Mouse (Mus musculus): ENCODE results near the gene Xpot. TPM values are rescaled to one million over a fixed set of nuclear protein-coding genes. Genes with fewer than 3 reads are reported as not detected.
A peak's percentile ranks its signal among the peaks of the same experiment; 100 is the strongest.

Xpot gene
- polyA plus RNA-seq, 1 experiment from 2014 or later, result 59.3 TPM

DNA sequence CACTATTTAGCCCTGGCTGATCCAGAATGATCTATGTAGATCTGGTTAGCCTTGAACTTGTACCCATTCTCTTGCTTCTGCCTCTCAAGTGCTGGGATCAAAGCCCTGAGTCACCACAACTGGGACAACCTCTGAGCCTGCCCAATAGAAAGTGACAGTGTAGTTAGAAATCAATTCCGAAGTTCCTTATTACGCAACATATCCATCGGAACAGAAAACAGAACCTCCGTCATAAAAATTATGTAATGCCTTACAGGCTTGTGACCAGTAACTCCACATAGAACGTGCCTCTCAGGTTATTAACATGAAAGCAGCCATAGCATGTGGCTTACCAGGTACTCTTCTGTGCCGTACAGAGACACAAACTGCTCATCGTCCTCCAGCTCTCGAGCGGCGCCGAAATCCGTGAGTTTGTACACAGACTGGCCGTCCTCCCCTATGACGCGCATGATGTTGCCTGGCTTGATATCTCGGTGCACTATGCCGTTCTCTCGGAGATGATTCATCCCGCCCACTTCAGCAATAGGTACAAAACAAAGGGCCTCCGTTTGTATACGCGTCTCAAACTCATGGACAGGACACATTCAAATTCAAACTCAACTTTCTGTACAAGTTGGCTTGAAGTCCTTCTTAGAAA, 54.5 kb downstream of the Xpot start:
- H3K36me3 ChIP-seq, result peaks cover 73% of the 10 kb centered on the region

DNA sequence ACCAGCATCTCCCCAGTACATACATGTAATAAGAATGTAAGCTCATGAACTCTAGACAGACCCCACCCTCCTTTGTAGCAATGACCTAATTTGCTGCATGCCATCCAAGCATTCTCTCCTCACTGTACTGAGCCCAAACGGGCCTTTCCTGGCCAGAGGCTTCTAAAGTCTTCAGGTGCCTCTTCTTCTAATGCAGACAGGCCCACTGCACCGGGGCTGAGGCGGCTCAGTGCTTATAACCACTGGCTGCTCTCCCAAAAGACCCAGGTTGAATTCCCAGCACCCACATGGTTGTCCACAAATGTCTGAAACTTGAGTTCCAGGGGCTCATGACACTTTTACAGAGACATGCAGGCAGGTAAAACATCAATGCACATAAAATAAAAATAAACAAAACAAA, 55.1 kb downstream of the Xpot start:
- Histone ChIP-seq H3K9me3 (no peaks in the 10 kb centered on the region), H3K36me3 (peaks cover 69% of the 10 kb centered on the region), H3K9ac (replicated peaks) (no peak overlapping the region), H3K4me3 (replicated peaks) (no peak overlapping the region), H3K27ac (no peak overlapping the region), H3K4me1 (replicated peaks) (no peaks in the 10 kb centered on the region), H3K27me3 (no peaks in the 10 kb centered on the region), H3K4me2 (no peak overlapping the region)
- 95% methylated on average over 3 of the region's 3 CpGs for WGBS
- no peak for ATAC-seq (ENCODE audit: insufficient number of reproducible peaks, insufficient read depth, low FRiP score, low TSS enrichment, low read depth)

More for the DNA sequence above, 54.5 kb downstream of the Xpot start:
- H3K9me3 ChIP-seq, result no peaks in the 10 kb centered on the region
- no peaks in the 10 kb centered on the region for H3K4me1 ChIP-seq (replicated peaks)
- no peak overlapping the region for H3K4me2 ChIP-seq
- no peak overlapping the region for H3K4me3 ChIP-seq (replicated peaks)
- H3K27ac ChIP-seq, result no peak overlapping the region
- no peaks in the 10 kb centered on the region for H3K27me3 ChIP-seq
- 97% methylated on average over 22 of the region's 22 CpGs for WGBS
- ATAC-seq (ENCODE audit: insufficient number of reproducible peaks, insufficient read depth, low FRiP score, low TSS enrichment, low read depth), result no peak
- no peak overlapping the region for H3K9ac ChIP-seq (replicated peaks)

DNA sequence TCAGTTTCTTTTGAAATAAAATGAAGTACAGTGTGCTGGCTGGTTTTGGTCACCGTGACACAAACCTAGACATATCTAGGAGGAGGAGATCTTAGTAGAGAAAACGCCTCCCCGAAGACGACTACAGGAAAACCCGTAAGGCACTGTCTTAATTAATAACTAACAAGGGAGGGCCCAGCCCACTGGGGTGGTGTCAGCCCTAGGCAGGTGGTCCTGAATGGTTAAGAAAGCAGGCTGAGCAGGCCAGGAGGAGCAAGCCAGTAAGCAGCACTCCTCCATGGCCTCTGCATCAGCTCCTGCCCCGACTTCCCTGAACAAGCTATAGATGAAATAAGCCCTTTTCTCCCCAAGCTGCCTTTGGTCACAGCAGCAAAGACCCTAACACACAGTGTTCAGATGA, 56.3 kb downstream of the Xpot start:
- Histone ChIP-seq H3K9me3 (no peaks in the 10 kb centered on the region), H3K9ac (replicated peaks) (no peak overlapping the region), H3K4me1 (replicated peaks) (no peaks in the 10 kb centered on the region), H3K36me3 (peaks cover 68% of the 10 kb centered on the region), H3K4me3 (replicated peaks) (no peak overlapping the region), H3K27ac (peak overlapping the region; percentile 41; the same call in 1 of the 2 replicates), H3K27me3 (no peaks in the 10 kb centered on the region), H3K4me2 (no peak overlapping the region)
- 79% methylated on average over 6 of the region's 6 CpGs for WGBS
- no peak for ATAC-seq (ENCODE audit: insufficient number of reproducible peaks, insufficient read depth, low FRiP score, low TSS enrichment, low read depth)

DNA sequence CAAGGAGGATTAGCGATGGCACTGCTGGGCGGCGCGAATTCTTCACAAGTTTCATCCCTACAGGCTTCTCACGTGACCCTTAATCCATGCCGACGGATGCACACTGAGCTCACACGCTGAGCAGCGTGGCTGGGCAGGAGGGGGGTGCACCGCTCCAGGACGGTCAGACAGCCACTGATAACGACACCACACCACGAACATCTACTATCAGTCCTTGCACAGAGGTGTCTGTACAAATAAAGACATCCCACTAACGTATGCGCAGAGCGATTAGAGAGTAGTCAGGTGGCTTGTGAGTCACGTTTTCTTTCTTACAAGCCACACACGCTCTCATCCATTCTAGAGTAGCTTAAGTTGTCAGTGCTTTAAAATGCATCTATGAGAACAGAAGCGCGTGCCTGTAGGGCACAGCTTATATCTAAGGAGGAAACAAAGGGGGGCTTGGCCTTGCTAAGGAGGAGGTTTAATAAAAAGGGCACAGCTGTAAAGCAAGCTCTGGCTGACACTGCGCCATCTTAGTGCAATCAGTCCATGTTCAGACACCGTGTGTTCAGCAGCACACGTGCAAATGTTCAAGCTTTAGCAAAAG, 57.0 kb downstream of the Xpot start:
- Histone ChIP-seq H3K4me1 (replicated peaks) (no peaks in the 10 kb centered on the region), H3K27me3 (no peaks in the 10 kb centered on the region), H3K4me2 (peak overlapping the region; percentile 23; the same call in 1 of the 2 replicates), H3K27ac (0 out of 2 replicates have a peak overlapping the region, but pooled peaks have one; percentile 41), H3K4me3 (replicated peaks) (no peak overlapping the region), H3K36me3 (peaks cover 68% of the 10 kb centered on the region), H3K9me3 (no peaks in the 10 kb centered on the region), H3K9ac (replicated peaks) (no peak overlapping the region)
- 18% methylated on average over 23 of the region's 23 CpGs for WGBS
- peak; percentile 52; the same call in 1 of the 2 replicates for ATAC-seq (ENCODE audit: insufficient number of reproducible peaks, insufficient read depth, low FRiP score, low TSS enrichment, low read depth)

DNA sequence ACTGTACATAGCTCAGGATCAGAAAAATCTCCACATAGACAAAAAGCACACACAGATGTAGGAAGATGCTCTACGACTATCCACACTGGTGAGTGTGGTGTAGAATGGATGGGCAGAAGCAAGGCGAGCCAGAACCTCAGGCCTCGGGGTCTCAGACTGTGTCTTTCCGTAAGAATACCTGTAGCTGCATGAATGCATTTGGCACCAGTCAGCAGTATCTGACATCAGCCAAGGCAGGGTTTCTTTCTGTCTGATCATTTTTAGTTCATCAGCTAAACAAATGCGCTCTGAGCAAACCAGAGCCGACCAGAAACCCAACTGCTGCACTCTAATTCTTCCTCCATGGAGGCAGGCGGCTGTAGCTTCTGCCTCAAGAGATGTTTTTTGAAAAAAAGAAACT, 57.6 kb downstream of the Xpot start:
- ATAC-seq (ENCODE audit: insufficient number of reproducible peaks, insufficient read depth, low FRiP score, low TSS enrichment, low read depth), result no peak
- H3K9ac ChIP-seq (replicated peaks), result no peak overlapping the region
- H3K4me2 ChIP-seq, result no peak overlapping the region
- peak overlapping the region; percentile 29; the same call in 1 of the 2 replicates for H3K27ac ChIP-seq
- no peaks in the 10 kb centered on the region for H3K4me1 ChIP-seq (replicated peaks)
- H3K36me3 ChIP-seq, result peaks cover 71% of the 10 kb centered on the region
- no peaks in the 10 kb centered on the region for H3K9me3 ChIP-seq
- no peaks in the 10 kb centered on the region for H3K27me3 ChIP-seq
- WGBS, result 72% methylated on average over 7 of the region's 7 CpGs
- no peak overlapping the region for H3K4me3 ChIP-seq (replicated peaks)

DNA sequence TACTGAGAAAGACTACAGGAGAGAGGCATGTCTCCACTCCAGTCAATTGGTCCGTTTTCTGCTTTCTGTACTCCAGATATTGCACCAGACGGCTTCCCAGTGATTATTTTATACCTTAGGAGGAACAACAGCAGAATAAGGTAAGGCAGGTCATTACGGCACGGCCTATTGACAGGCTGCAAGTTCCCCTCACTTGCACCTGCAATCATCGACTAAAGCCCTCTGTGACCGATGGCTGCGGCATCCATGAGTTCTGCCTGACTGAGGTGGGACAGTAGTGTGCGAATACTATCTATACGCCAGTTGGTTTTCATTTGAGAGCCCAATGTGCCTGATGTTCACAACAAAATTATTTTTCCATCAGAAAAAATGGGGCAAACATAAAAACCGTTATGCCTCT, 58.1 kb downstream of the Xpot start:
- no peaks in the 10 kb centered on the region for H3K4me1 ChIP-seq (replicated peaks)
- no peak overlapping the region for H3K27ac ChIP-seq
- no peaks in the 10 kb centered on the region for H3K27me3 ChIP-seq
- ATAC-seq (ENCODE audit: insufficient number of reproducible peaks, insufficient read depth, low FRiP score, low TSS enrichment, low read depth), result no peak
- H3K36me3 ChIP-seq, result peaks cover 76% of the 10 kb centered on the region
- WGBS, result 97% methylated on average over 10 of the region's 10 CpGs
- H3K9ac ChIP-seq (replicated peaks), result no peak overlapping the region
- no peak overlapping the region for H3K4me3 ChIP-seq (replicated peaks)
- H3K4me2 ChIP-seq, result no peak overlapping the region
- H3K9me3 ChIP-seq, result no peaks in the 10 kb centered on the region

DNA sequence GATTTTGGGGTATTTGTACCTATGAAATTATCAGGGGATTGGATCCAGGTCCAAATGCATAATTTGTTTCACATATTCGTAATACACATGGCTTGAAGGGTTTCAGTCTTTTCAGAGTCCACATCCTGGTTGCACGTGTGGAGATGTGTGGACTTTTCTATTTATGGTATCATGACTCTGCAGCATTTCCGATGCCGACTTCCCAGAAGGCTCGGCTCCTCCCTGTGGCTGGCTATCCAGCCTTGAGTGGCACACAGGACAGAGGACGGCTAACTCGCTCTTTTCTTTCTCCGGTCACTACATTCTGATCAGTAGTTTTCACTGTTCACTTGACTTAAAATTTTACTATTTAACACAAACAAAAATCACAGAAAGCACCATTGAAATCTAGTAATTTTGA, 61.7 kb downstream of the Xpot start:
- no peak for ATAC-seq (ENCODE audit: insufficient number of reproducible peaks, insufficient read depth, low FRiP score, low TSS enrichment, low read depth)
- peaks cover 74% of the 10 kb centered on the region for H3K36me3 ChIP-seq
- H3K9ac ChIP-seq (replicated peaks), result no peak overlapping the region
- no peaks in the 10 kb centered on the region for H3K27me3 ChIP-seq
- H3K9me3 ChIP-seq, result no peaks in the 10 kb centered on the region
- no peak overlapping the region for H3K4me2 ChIP-seq
- no peak overlapping the region for H3K4me3 ChIP-seq (replicated peaks)
- H3K27ac ChIP-seq, result no peak overlapping the region
- WGBS, result 90% methylated on average over 8 of the region's 8 CpGs
- H3K4me1 ChIP-seq (replicated peaks), result no peaks in the 10 kb centered on the region

DNA sequence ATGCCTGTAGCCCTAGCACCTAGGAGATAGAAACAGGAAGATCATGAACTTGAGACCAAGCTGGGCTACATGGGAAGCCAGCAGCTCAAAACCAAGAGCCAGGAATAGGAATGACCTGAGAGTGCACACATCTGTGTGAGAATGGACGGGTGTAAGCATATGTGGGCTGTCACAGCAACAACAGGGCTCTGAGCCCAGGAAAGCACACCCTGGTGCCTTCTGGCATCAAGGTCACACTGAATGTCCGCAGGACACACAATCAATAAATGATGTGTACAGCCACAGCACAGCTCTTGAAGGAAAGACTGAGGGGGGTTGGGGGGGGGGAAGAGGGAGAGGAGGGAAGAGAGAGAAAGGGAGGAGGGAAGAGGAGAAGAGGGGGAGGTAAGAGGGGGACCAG, 67.9 kb downstream of the Xpot start:
- Histone ChIP-seq H3K9ac (replicated peaks) (no peak overlapping the region), H3K36me3 (peaks cover 89% of the 10 kb centered on the region), H3K27me3 (no peaks in the 10 kb centered on the region), H3K9me3 (no peaks in the 10 kb centered on the region), H3K4me3 (replicated peaks) (no peak overlapping the region), H3K4me1 (replicated peaks) (no peaks in the 10 kb centered on the region), H3K4me2 (no peak overlapping the region), H3K27ac (no peak overlapping the region)
- ATAC-seq (ENCODE audit: insufficient number of reproducible peaks, insufficient read depth, low FRiP score, low TSS enrichment, low read depth), result no peak
- 87% methylated on average over 2 of the region's 2 CpGs for WGBS

DNA sequence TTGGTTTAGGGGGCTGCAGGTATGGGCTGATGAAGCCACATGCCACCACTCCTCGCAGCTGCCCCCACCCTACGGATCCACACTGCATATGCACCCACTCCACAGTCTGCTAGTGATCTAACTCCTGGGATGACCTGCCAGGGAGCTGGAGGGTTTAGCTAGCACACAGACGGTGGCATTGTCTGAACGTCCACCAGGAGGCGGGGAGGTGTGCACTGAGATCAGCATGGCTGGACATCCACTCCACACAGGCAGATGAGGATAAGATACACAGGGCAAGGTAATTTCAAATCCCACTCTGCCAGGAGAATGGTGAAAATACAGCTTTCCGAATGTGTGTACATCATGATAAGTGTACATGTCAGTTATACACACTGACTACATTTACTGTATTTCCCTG, 69.9 kb downstream of the Xpot start:
- 79% methylated on average over 6 of the region's 6 CpGs for WGBS
- Histone ChIP-seq H3K27me3 (no peaks in the 10 kb centered on the region), H3K4me1 (replicated peaks) (no peaks in the 10 kb centered on the region), H3K9me3 (no peaks in the 10 kb centered on the region), H3K4me3 (replicated peaks) (no peak overlapping the region), H3K9ac (replicated peaks) (no peak overlapping the region), H3K36me3 (peaks cover 90% of the 10 kb centered on the region), H3K27ac (no peak overlapping the region), H3K4me2 (no peak overlapping the region)
- ATAC-seq (ENCODE audit: insufficient number of reproducible peaks, insufficient read depth, low FRiP score, low TSS enrichment, low read depth), result no peak

DNA sequence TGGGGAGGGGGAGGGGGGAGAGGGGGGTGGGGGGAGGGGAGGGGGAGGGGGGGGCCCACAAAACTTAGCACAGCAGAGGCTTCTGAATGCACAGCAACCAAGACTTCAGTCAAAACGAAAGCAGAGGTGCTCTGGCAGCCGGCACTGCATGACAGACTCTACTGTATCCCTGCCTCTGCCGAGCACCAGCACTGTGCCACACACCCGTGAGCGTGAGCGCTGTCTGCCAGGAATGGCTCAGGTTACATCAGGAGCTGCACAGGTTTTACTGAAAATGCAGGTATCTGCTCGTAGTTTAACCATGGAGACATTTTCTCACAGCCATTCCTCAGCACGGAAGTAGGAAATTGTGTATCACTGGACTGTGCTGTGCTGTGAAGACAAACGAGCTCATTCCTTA, 75.8 kb downstream of the Xpot start:
- ATAC-seq (ENCODE audit: insufficient number of reproducible peaks, insufficient read depth, low FRiP score, low TSS enrichment, low read depth), result no peak
- Histone ChIP-seq H3K4me2 (no peak overlapping the region), H3K9me3 (no peaks in the 10 kb centered on the region), H3K27me3 (no peaks in the 10 kb centered on the region), H3K9ac (replicated peaks) (no peak overlapping the region), H3K27ac (0 out of 2 replicates have a peak overlapping the region, but pooled peaks have one; percentile 29), H3K4me1 (replicated peaks) (no peaks in the 10 kb centered on the region), H3K36me3 (peaks cover 96% of the 10 kb centered on the region), H3K4me3 (replicated peaks) (no peak overlapping the region)
- 74% methylated on average over 9 of the region's 9 CpGs for WGBS

DNA sequence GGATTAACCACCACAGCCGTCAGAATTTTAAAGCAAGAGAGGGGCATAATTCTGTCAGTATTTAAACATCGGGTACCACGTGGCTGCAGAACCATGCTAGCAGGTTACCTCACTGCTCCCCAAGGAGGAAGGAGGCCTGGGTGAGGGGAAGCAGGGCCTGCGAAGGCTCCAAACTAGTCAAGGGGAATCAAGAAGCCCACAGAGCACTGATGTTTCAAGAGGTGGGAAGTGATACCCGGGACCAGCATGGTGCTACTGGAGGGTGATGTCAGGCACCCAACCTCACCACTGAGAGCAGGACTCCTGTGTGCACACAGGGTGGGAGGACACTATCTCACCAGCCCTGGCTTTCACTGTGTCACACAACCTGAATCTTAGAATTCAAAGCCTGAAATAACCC, 76.5 kb downstream of the Xpot start:
- 86% methylated on average over 5 of the region's 5 CpGs for WGBS
- H3K4me1 ChIP-seq (replicated peaks), result no peaks in the 10 kb centered on the region
- ATAC-seq (ENCODE audit: insufficient number of reproducible peaks, insufficient read depth, low FRiP score, low TSS enrichment, low read depth), result no peak
- H3K4me3 ChIP-seq (replicated peaks), result no peak overlapping the region
- no peak overlapping the region for H3K27ac ChIP-seq
- peaks cover 94% of the 10 kb centered on the region for H3K36me3 ChIP-seq
- no peaks in the 10 kb centered on the region for H3K9me3 ChIP-seq
- no peak overlapping the region for H3K9ac ChIP-seq (replicated peaks)
- no peak overlapping the region for H3K4me2 ChIP-seq
- no peaks in the 10 kb centered on the region for H3K27me3 ChIP-seq

DNA sequence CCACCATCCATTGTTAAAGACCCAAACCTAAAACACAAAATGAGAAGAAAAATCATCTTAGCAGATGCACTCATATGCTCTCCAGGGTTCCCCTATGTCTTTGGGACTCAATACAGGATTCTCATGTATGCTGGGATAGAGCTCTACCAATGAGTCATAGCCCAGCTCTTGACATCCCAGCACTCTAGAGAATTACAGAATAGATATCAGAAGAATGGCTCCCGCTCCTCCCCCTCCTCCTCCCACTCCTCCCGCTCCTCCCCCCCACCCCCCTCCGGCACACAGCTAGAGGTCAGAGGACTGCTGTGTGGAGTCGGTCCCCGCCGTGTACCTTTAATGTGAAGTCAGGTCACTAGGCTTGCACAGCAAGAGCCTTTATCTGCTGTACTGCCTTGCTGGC, 79.0 kb downstream of the Xpot start:
- no peak overlapping the region for H3K4me2 ChIP-seq
- H3K9ac ChIP-seq (replicated peaks), result no peak overlapping the region
- WGBS, result 84% methylated on average over 6 of the region's 6 CpGs
- H3K27me3 ChIP-seq, result no peaks in the 10 kb centered on the region
- H3K4me3 ChIP-seq (replicated peaks), result no peak overlapping the region
- peaks cover 71% of the 10 kb centered on the region for H3K36me3 ChIP-seq
- H3K9me3 ChIP-seq, result no peaks in the 10 kb centered on the region
- H3K27ac ChIP-seq, result no peak overlapping the region
- no peaks in the 10 kb centered on the region for H3K4me1 ChIP-seq (replicated peaks)
- no peak for ATAC-seq (ENCODE audit: insufficient number of reproducible peaks, insufficient read depth, low FRiP score, low TSS enrichment, low read depth)

Data from limb, embryonic 12.5 days (tissue).